Mouse (Mus musculus) liver, adult 2 months (tissue): ENCODE measurements around the gene Acvr1b. TPM values are rescaled to one million over a fixed set of nuclear protein-coding genes. Genes with fewer than 3 reads are reported as not detected.

ENCODE experiments used
- DNase-seq: peaks from one replicate; pipeline ENCODE4 v3.0.0-alpha.2; 2011; ENCODE audit warnings: low read depth, low spot score; ENCODE audit errors: extremely low read depth
- H3K27ac ChIP-seq: fragments of 200-500 bp; replicated peaks from 2 replicates; pipeline ENCODE4 v1.5.1; 2012; ENCODE audit warnings: low read depth, mild to moderate bottlenecking, control low read depth, inconsistent platforms, low read length; ENCODE audit not compliant: insufficient read depth
- H3K27me3 ChIP-seq: fragments of 200-500 bp; 2 replicates; pipeline ENCODE4 v1.6.1; 2012; ENCODE audit warnings: mild to moderate bottlenecking, moderate library complexity, low read length, inconsistent platforms; ENCODE audit not compliant: control insufficient read depth, insufficient read depth
- H3K36me3 ChIP-seq: fragments of 200-500 bp; 2 replicates; pipeline ENCODE4 v1.6.1; 2012; ENCODE audit warnings: low read length, inconsistent platforms; ENCODE audit not compliant: control insufficient read depth, insufficient read depth
- H3K4me1 ChIP-seq: fragments of 200-500 bp; 2 replicates; pipeline ENCODE4 v1.6.1; 2011; ENCODE audit warnings: low read length; ENCODE audit not compliant: control insufficient read depth, insufficient read depth
- H3K4me3 ChIP-seq: fragments of 200-500 bp; 2 replicates; pipeline ENCODE4 v1.5.1; 2011; ENCODE audit warnings: low read depth, mild to moderate bottlenecking, control low read depth, low read length, moderate library complexity; ENCODE audit not compliant: insufficient read depth
- H3K79me2 ChIP-seq: fragments of 200-500 bp; 2 replicates; pipeline ENCODE4 v1.6.1; 2012; ENCODE audit warnings: inconsistent platforms, mild to moderate bottlenecking, low read length, moderate library complexity; ENCODE audit not compliant: control insufficient read depth, insufficient read depth
- H3K9ac ChIP-seq: fragments of 200-500 bp; 2 replicates; pipeline ENCODE4 v1.6.1; 2012; ENCODE audit warnings: low read depth, mild to moderate bottlenecking, control low read depth, inconsistent platforms, low read length
- CTCF ChIP-seq: fragments of 200-500 bp; IDR thresholded peaks from 2 replicates; pipeline ENCODE4 v1.5.1; 2011; ENCODE audit warnings: low read depth, low read length, control low read depth
- POLR2A ChIP-seq: fragments of 200-500 bp; IDR thresholded peaks from 2 replicates; pipeline ENCODE4 v1.6.1; 2011; ENCODE audit warnings: low read length, control low read depth; ENCODE audit not compliant: insufficient read depth; ENCODE audit errors: extremely low read depth
- WGBS: fragments of 180-500 bp; shearing (Covaris S2); methylation state at CpG from one replicate; pipeline ENCODE4 v1.1.7; 2018; 5-methylcytosine and 5-hydroxymethylcytosine counted together
- polyA plus RNA-seq: library from polyadenylated mRNA; depleted of rRNA; stranded (reverse); fragments of >200 nt; gene quantifications from 2 replicates; pipeline ENCODE4 v1.2.3, GENCODE M21; 2012
- total RNA-seq: library from RNA; depleted of rRNA; stranded (reverse); fragments of >200 nt; gene quantifications from 2 replicates; pipeline ENCODE4 v1.2.3, GENCODE M21; 2014

The Acvr1b gene
- total and polyA plus RNA-seq, 2 experiments, result 5.0 to 9.6 TPM

GRCm38 (mm10) chr15:101131498-101131897 is 42.4 kb upstream of the Acvr1b start:
- no peak for TF ChIP-seq POLR2A
- Histone ChIP-seq H3K4me1 (peaks cover 2% of the 10 kb centered on the region; the same call in 1 of the 2 replicates), H3K4me3 (no peak overlapping the region), H3K27ac (no peak overlapping the region), H3K27me3 (0 out of 2 replicates have a peak, but pooled peaks cover 2% of the 10 kb centered on the region), H3K36me3 (no peaks in the 10 kb centered on the region), H3K79me2 (no peaks in the 10 kb centered on the region), H3K9ac (no peak overlapping the region)
- 56% methylated on average over 11 of the region's 11 CpGs for WGBS
- no peak for DNase-seq

GRCm38 (mm10) chr15:101132041-101132440 is 41.8 kb upstream of the Acvr1b start:
- no peak for DNase-seq
- 0 out of 2 replicates have a peak, but pooled peaks cover 2% of the 10 kb centered on the region for H3K27me3 ChIP-seq
- 75% methylated on average over 6 of the region's 6 CpGs for WGBS
- H3K4me1 ChIP-seq, result peaks cover 2% of the 10 kb centered on the region; the same call in 1 of the 2 replicates
- TF ChIP-seq POLR2A (no peak), CTCF (no peak)
- no peaks in the 10 kb centered on the region for H3K79me2 ChIP-seq
- no peak overlapping the region for H3K9ac ChIP-seq
- no peak overlapping the region for H3K4me3 ChIP-seq
- H3K27ac ChIP-seq, result no peak overlapping the region
- H3K36me3 ChIP-seq, result no peaks in the 10 kb centered on the region

GRCm38 (mm10) chr15:101132761-101133160 is 41.1 kb upstream of the Acvr1b start:
- Histone ChIP-seq H3K36me3 (no peaks in the 10 kb centered on the region), H3K4me1 (peaks cover 2% of the 10 kb centered on the region; the same call in 1 of the 2 replicates), H3K9ac (no peak overlapping the region), H3K27ac (no peak overlapping the region), H3K79me2 (no peaks in the 10 kb centered on the region), H3K4me3 (no peak overlapping the region), H3K27me3 (0 out of 2 replicates have a peak, but pooled peaks cover 2% of the 10 kb centered on the region)
- TF ChIP-seq POLR2A (no peak), CTCF (no peak)
- 69% methylated on average over 6 of the region's 6 CpGs for WGBS
- no peak for DNase-seq

GRCm38 (mm10) chr15:101133993-101134704 is 39.7 kb upstream of the Acvr1b start:
- Histone ChIP-seq H3K27ac (no peak overlapping the region), H3K27me3 (0 out of 2 replicates have a peak, but pooled peaks cover 2% of the 10 kb centered on the region), H3K36me3 (no peaks in the 10 kb centered on the region), H3K4me1 (peaks cover 2% of the 10 kb centered on the region; the same call in 1 of the 2 replicates), H3K79me2 (no peaks in the 10 kb centered on the region), H3K4me3 (no peak overlapping the region; the same call in 1 of the 2 replicates), H3K9ac (no peak overlapping the region)
- 56% methylated on average over 15 of the region's 15 CpGs for WGBS
- no peak for DNase-seq
- TF ChIP-seq CTCF (no peak), POLR2A (no peak)

- Histone ChIP-seq H3K79me2 (no peaks in the 10 kb centered on the region), H3K27ac (no peak overlapping the region), H3K36me3 (no peaks in the 10 kb centered on the region), H3K27me3 (no peaks in the 10 kb centered on the region), H3K4me3 (peak overlapping the region; percentile 6; the same call in 1 of the 2 replicates), H3K4me1 (no peaks in the 10 kb centered on the region), H3K9ac (no peak overlapping the region)
- no peak for DNase-seq
- TF ChIP-seq POLR2A (no peak), CTCF (no peak)
- 72% methylated on average over 8 of the region's 8 CpGs for whole genome bisulfite sequencing
Observed at GRCm38 (mm10) chr15:101135405-101135804, 38.5 kb upstream of the Acvr1b start.

- Histone ChIP-seq H3K4me3 (no peak overlapping the region), H3K4me1 (peaks cover 5% of the 10 kb centered on the region), H3K36me3 (no peaks in the 10 kb centered on the region), H3K9ac (no peak overlapping the region), H3K27ac (no peak overlapping the region), H3K27me3 (no peaks in the 10 kb centered on the region), H3K79me2 (no peaks in the 10 kb centered on the region)
- 78% methylated on average over 11 of the region's 11 CpGs for WGBS
- no peak for DNase-seq
- TF ChIP-seq POLR2A, result no peak
- TF ChIP-seq CTCF, result no peak
Observed at GRCm38 (mm10) chr15:101137455-101137854, 36.4 kb upstream of the Acvr1b start.
